Mouse (Mus musculus) induced T-regulatory cell, adult 2 months (primary cell): ENCODE data around the gene Crtc2.
"Not testable (repeated sequence)": the region's sequence is repeated elsewhere in the genome, so short reads cannot be mapped to it uniquely, and the experiment has no call there.

Experiments
- DNase-seq: peaks from one replicate; pipeline ENCODE4 v3.0.0-alpha.2; 2012; ENCODE audit warnings: low read depth

Gene Crtc2

GRCm38 (mm10) chr3:90266901-90267775, 13.2 kb downstream of the Crtc2 start:
- DNase-seq, result peak; percentile 61

DNA sequence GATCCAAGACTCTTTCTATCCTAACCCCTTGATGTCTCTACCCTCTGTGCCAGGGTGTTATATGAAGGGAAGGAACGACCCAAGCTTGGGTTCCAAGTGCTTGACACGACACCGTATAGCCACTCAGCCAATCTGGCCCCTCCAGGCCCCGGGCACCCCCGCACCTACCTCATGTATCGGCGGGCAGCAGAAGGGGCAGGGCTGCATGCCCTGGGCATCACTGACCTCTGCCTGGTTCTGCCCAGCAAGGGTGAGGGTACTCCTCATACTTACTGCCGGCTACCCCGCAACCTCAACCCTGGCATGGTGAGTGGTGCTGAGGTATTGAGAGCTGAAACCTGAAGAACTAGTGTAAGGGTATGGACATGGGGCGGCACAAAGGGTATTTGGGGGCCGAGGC, 14.2 kb downstream of the Crtc2 start:
- no peak for DNase-seq

- DNase-seq, result no peak
Measured at GRCm38 (mm10) chr3:90268971-90269370, 15.0 kb downstream of the Crtc2 start.

GRCm38 (mm10) chr3:90270784-90271183, 16.8 kb downstream of the Crtc2 start:
- no peak for DNase-seq

- no peak for DNase-seq
Measured at GRCm38 (mm10) chr3:90272170-90272569, 18.2 kb downstream of the Crtc2 start.

- no peak for DNase-seq
Measured at GRCm38 (mm10) chr3:90273855-90274254, 19.9 kb downstream of the Crtc2 start.

GRCm38 (mm10) chr3:90275286-90275685, 21.3 kb downstream of the Crtc2 start:
- no peak for DNase-seq

DNA sequence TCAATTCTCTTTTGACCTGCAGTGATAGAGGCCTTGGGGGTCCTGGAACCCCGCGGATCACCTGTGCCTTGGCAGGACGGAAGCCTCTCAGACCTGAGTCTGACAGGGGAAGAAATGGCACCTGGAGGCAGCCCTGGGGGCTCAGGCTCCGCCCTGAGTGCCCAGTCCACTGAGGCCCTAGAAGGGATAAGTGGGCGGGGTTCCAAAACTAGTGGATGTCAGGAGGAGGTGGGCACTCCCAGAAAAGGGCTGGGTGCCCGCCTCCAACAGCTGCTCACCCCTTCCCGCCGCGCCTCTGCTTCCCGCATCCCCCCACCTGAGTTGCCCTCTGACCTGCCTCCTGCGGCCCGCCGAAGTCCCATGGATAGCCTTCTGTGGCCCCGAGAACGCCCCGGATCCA, 22.9 kb downstream of the Crtc2 start:
- DNase-seq, result no peak

DNA sequence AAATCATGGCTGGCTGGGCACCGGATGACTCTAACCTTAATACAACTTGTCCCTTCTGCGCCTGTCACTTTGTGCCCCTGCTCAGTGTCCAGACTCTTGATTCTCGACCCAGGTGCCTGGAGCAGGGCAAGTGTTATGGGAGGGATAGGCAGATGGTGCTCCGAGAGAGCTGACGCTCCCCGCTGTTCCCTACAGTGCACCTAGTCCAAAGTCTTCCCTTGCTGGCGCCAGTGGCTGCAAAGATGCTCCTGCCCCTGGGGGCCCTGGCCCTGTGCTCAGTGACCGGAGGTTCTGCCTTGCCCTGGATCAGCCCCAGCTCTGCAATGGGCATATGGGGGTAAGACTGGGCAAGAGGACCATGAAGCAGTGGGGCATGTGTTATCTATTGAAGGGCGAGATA, 23.8 kb downstream of the Crtc2 start:
- no peak for DNase-seq

DNA sequence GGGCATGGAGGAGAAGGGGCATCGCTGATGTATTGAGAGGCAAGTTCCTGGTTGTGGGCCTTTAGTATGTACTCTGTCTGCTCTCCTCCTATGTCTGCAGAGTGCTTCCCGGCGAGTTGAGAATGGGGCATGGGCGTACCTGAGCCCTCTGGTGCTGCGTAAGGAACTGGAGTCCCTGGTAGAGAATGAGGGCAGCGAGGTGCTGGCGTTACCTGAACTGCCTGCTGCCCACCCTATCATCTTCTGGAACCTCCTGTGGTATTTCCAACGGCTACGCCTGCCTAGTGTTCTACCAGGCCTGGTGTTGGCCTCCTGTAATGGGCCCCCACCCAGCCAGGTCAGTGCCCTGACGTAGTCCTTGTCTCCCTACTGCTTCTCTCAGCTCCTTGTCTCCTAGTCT, 24.2 kb downstream of the Crtc2 start:
- DNase-seq, result no peak

GRCm38 (mm10) chr3:90279216-90279615, 25.3 kb downstream of the Crtc2 start:
- DNase-seq, result no peak

DNA sequence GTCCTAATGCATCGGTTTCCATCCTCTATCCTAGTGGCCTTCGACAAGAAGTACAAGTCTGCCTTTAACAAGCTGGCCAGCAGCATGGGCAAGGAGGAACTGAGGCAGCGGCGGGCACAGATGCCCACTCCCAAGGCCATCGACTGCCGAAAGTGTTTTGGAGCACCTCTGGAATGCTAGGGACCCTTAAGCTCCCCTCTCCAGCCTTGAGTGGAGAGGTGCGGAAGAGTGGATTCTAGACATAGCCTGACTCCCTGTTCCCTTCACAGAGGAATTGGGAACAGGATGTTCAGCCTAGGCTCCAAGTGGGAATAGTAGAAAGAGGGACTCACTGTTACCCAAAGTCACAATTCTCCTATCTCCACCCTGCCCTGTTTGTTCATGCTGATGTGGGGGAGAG, 25.8 kb downstream of the Crtc2 start:
- DNase-seq, result no peak

GRCm38 (mm10) chr3:90280708-90281107, 26.7 kb downstream of the Crtc2 start:
- no peak for DNase-seq

GRCm38 (mm10) chr3:90284150-90284549, 30.2 kb downstream of the Crtc2 start:
- DNase-seq, result no peak

DNA sequence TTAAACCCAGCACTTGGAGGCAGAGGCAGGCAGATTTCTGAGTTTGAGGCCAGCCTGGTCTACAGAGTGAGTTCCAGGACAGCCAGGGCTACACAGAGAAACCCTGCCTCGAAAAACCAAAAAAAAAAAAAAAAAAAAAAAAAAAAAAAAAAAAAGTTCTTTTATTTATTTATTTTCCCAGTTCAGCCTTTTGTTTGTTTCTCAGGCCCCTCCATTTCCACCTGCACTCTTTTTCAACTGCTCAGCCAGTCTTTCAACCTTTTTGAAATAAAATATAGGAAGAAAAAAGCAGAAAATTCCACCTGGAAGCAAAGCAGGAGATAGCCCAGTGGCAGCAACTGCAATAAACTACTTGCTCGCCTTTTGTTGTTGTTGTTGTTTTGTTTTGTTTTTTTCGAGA, 35.4 kb downstream of the Crtc2 start:
- DNase-seq, result not testable (repeated sequence)

DNA sequence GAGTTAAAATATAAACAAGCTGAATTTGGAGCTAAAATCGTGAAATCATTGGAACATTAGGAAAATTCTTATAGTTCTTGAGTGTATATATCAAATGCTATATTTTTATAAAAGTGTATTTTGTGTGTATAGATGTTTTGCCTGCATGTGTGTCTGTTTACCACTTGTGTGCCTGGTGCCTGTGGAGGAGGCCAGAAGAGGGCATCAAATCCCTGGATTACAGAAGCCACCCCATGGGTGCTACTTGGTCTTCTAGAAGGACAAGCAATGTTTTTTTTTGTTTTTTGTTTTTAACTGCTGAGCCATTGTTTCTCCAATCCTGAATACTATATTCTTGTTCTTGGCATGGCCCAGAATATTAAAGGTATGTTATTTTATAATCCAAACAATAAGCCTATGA, 36.6 kb downstream of the Crtc2 start:
- no peak for DNase-seq

GRCm38 (mm10) chr3:90291982-90292344, 38.0 kb downstream of the Crtc2 start:
- DNase-seq, result no peak

GRCm38 (mm10) chr3:90292345-90293275, 38.6 kb downstream of the Crtc2 start, which contains the start of gene Gatad2b:
Gatad2b (plus strand) TSS chr3:90293178.
- peak; percentile 100 for DNase-seq

DNA sequence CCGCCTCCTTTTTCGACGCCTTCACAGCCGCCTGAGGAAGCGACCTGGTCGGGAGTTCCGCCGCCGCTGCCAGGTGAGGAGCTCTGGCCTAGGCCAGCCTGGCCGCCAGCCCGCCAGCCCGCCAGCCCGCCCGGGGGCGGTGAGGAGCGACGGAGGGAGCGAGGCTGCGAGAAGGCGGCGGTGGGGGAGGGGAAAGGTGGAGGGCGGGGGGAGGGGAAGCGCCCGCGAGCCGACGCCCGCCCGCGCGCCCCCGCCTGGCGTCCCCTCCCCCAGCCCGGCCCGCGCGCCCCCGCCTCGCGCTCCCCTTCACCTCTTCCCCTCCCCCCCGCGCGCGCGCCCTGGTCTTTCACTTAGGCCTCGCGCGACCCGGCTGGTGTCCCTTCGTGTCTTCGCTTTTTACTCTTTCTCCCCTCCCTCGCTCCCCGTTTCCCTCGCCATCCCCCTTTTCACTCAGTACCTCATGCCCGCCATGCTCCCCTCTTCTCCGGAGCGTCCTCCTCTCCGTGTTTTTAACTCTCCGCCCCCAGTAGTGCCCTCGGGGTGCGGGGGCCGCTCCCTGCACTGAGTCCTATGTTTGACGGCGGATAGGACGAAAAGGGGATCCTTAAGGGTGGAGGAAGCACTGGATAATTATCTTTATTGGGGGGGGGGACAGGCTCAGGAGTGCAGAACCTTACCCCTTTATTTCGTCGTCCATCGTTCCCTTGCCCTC, 39.5 kb downstream of the Crtc2 start:
- DNase-seq, result peak; percentile 78

- DNase-seq, result peak; percentile 52
Measured at GRCm38 (mm10) chr3:90294064-90294440, 40.1 kb downstream of the Crtc2 start.

DNA sequence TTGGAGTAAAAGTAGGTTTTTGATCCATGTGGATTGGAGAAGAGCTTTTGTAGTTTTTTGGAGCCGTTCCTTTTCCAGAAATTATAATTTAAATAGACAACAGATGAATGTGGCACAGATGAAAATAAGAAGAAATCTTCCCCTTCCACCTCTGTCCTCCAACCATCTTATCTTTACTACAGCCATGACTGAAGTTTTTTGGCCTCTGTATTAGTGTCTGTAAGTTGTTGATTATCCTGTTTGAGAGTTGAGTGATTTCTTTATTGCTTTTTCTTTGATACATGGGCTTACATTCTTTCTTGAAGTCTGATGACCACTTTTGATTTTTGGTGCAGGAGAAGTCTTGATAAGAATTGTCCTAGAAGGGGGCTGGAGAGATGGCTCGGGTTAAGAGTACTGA, 40.7 kb downstream of the Crtc2 start:
- peak; percentile 19 for DNase-seq

GRCm38 (mm10) chr3:90305801-90306200, 51.8 kb downstream of the Crtc2 start:
- no peak for DNase-seq
